Comparison of ENCODE assay signal across 8 mouse cellular contexts in genomic region chr19:3980309-3980708, GRCm38 (mm10). TPM values are rescaled to one million over a fixed set of nuclear protein-coding genes. Genes with fewer than 3 reads are reported as not detected.
DNase-seq lines count a peak whose midpoint lies in the region; ATAC-seq and TF ChIP-seq lines count a peak whose summit lies in the region.

No protein-coding gene starts in this region.

- 11% methylated on average over 4 of the region's 4 CpGs for WGBS in intestine, embryonic 16.5 days

- peak; percentile 94 for TF ChIP-seq CTCF in gastrocnemius, adult 2 months (IDR thresholded peaks at IDR 0.05)

- no peaks in the 10 kb centered on the region; the same call in 1 of the 2 replicates for H3K4me1 ChIP-seq in intestine, embryonic 16.5 days (ENCODE audit: control insufficient read depth, insufficient read depth, low read length)

- ATAC-seq in intestine, embryonic 16.5 days, result peak; percentile 69; the same call in 1 of the 2 replicates
- peak; percentile 66 for ATAC-seq in megakaryocyte-erythroid progenitor cell, adult 5-6 weeks (replicated peaks; ENCODE audit: low FRiP score, low TSS enrichment, poor library complexity, severe bottlenecking)
- ATAC-seq in activated CD4-positive, CD25-positive, alpha-beta regulatory T cell, adult 4 months, result no peak

- H3K4me2 ChIP-seq in intestine, embryonic 16.5 days (ENCODE audit: low read depth, low read length), result no peak overlapping the region

- no peaks in the 10 kb centered on the region for H3K36me3 ChIP-seq in intestine, embryonic 16.5 days (ENCODE audit: control insufficient read depth, insufficient read depth, low read length)

- H3K27me3 ChIP-seq in intestine, embryonic 16.5 days (replicated peaks; ENCODE audit: control insufficient read depth, insufficient read depth, low read length), result no peaks in the 10 kb centered on the region

- DNase-seq in adipocyte (ENCODE audit: low spot score), result peak; percentile 93
- DNase-seq in cerebellum, postnatal 14 days, result peak; percentile 89 to 92
- DNase-seq in gastrocnemius, adult 2 months, result peak; percentile 76
- peak; percentile 88 to 93 for DNase-seq in left cerebral cortex, postnatal 14 days (ENCODE audit: low spot score in 2 of 2)
- peak; percentile 76 for DNase-seq in right cerebral cortex, postnatal 14 days

- no peak overlapping the region for H3K9ac ChIP-seq in intestine, embryonic 16.5 days (ENCODE audit: low read depth, low read length)

- no peak overlapping the region for H3K27ac ChIP-seq in gastrocnemius, adult 2 months
- no peak overlapping the region for H3K27ac ChIP-seq in intestine, embryonic 16.5 days (ENCODE audit: low read length)

- intact Hi-C loops in gastrocnemius, adult 2 months (cut with DNase I), result loop anchor here (2.0 to 10.0 kb wide), 3 partner anchors 34 to 253 kb away; no protein-coding TSS in a partner anchor
- intact Hi-C loops in left cerebral cortex, postnatal 14 days (cut with DNase I), result loop anchor here (2.0 kb wide), 1 partner anchor 34 kb away; no protein-coding TSS in a partner anchor

- no peak overlapping the region for H3K4me3 ChIP-seq in gastrocnemius, adult 2 months
- no peak overlapping the region for H3K4me3 ChIP-seq in intestine, embryonic 16.5 days (ENCODE audit: low read length)

- H3K9me3 ChIP-seq in intestine, embryonic 16.5 days (ENCODE audit: control insufficient read depth, low read length), result no peaks in the 10 kb centered on the region

RNA-seq across cellular contexts. Expression of gene Acy3, which starts 6.1 kb away (rescaled TPM):
- 1 to 10 TPM; 1.7 to 2.6 TPM for total RNA-seq in gastrocnemius, adult 2 months (2021)
- polyA plus RNA-seq in intestine, embryonic 16.5 days (2015; fragmentation: Nextera tagmentation; extraction: Ambion mirVana), result 16.9 and 20.1 TPM in 2 replicates
- 1 to 10 TPM; 1.8 to 3.1 TPM for total RNA-seq in left cerebral cortex, postnatal 14 days (2021)
- total RNA-seq in megakaryocyte-erythroid progenitor cell, adult 5-6 weeks (2014; fragmentation: Nextera tagmentation), result 5.6 and 8.0 TPM in 2 replicates
- 2.3 and 2.5 TPM in 2 replicates for total RNA-seq in megakaryocyte-erythroid progenitor cell, adult 5-6 weeks (2017)
- polyA plus RNA-seq in activated CD4-positive, CD25-positive, alpha-beta regulatory T cell, adult 4 months (2017; shearing (Covaris generic)), result 1 to 10 TPM; 1.2 to 1.6 TPM

RNA-seq across cellular contexts. Expression of gene Aldh3b2, which starts 8.2 kb away (rescaled TPM):
- under 1 TPM; 0.11 to 0.15 TPM for total RNA-seq in gastrocnemius, adult 2 months (2021)
- polyA plus RNA-seq in intestine, embryonic 16.5 days (2015; fragmentation: Nextera tagmentation; extraction: Ambion mirVana), result 0.61 and 1.2 TPM in 2 replicates
- 1 to 10 TPM; 1.8 to 2.4 TPM for total RNA-seq in left cerebral cortex, postnatal 14 days (2021)
- total RNA-seq in megakaryocyte-erythroid progenitor cell, adult 5-6 weeks (2014; fragmentation: Nextera tagmentation), result 0.50 TPM in 1 of 2 replicates, not detected in the other
- 0.99 TPM in 1 of 2 replicates, not detected in the other for total RNA-seq in megakaryocyte-erythroid progenitor cell, adult 5-6 weeks (2017)
- not detected for polyA plus RNA-seq in activated CD4-positive, CD25-positive, alpha-beta regulatory T cell, adult 4 months (2017; shearing (Covaris generic))

RNA-seq across cellular contexts. Expression of gene Tbx10, which starts 12.2 kb away (rescaled TPM):
- not detected for total RNA-seq in gastrocnemius, adult 2 months (2021)
- 0.73 and 0.83 TPM in 2 replicates for polyA plus RNA-seq in intestine, embryonic 16.5 days (2015; fragmentation: Nextera tagmentation; extraction: Ambion mirVana)
- total RNA-seq in left cerebral cortex, postnatal 14 days (2021), result not detected
- total RNA-seq in megakaryocyte-erythroid progenitor cell, adult 5-6 weeks (2014; fragmentation: Nextera tagmentation), result not detected in 2 replicates
- not detected in 2 replicates for total RNA-seq in megakaryocyte-erythroid progenitor cell, adult 5-6 weeks (2017)
- polyA plus RNA-seq in activated CD4-positive, CD25-positive, alpha-beta regulatory T cell, adult 4 months (2017; shearing (Covaris generic)), result not detected

RNA-seq across cellular contexts. Expression of gene Nudt8, which starts 20.1 kb away (rescaled TPM):
- total RNA-seq in gastrocnemius, adult 2 months (2021), result 10 to 100 TPM; 19.2 to 31.9 TPM
- polyA plus RNA-seq in intestine, embryonic 16.5 days (2015; fragmentation: Nextera tagmentation; extraction: Ambion mirVana), result 40.9 and 41.0 TPM in 2 replicates
- total RNA-seq in left cerebral cortex, postnatal 14 days (2021), result 10 to 100 TPM in 1 of 2 experiments, 1 to 10 TPM in 1; 8.5 to 10.3 TPM
- 21.5 and 29.8 TPM in 2 replicates for total RNA-seq in megakaryocyte-erythroid progenitor cell, adult 5-6 weeks (2014; fragmentation: Nextera tagmentation)
- total RNA-seq in megakaryocyte-erythroid progenitor cell, adult 5-6 weeks (2017), result 19.5 and 21.1 TPM in 2 replicates
- polyA plus RNA-seq in activated CD4-positive, CD25-positive, alpha-beta regulatory T cell, adult 4 months (2017; shearing (Covaris generic)), result 10 to 100 TPM; 17.3 to 17.8 TPM

RNA-seq across cellular contexts. Expression of gene Gm49405, which starts 20.1 kb away (rescaled TPM):
- under 1 TPM; 0.33 to 0.56 TPM for total RNA-seq in gastrocnemius, adult 2 months (2021)
- 2.0 and 2.4 TPM in 2 replicates for polyA plus RNA-seq in intestine, embryonic 16.5 days (2015; fragmentation: Nextera tagmentation; extraction: Ambion mirVana)
- total RNA-seq in left cerebral cortex, postnatal 14 days (2021), result 1 to 10 TPM; 1.2 to 1.6 TPM
- 1.9 and 5.4 TPM in 2 replicates for total RNA-seq in megakaryocyte-erythroid progenitor cell, adult 5-6 weeks (2014; fragmentation: Nextera tagmentation)
- 1.5 and 2.0 TPM in 2 replicates for total RNA-seq in megakaryocyte-erythroid progenitor cell, adult 5-6 weeks (2017)
- polyA plus RNA-seq in activated CD4-positive, CD25-positive, alpha-beta regulatory T cell, adult 4 months (2017; shearing (Covaris generic)), result under 1 TPM; 0.19 to 0.42 TPM
